ENCODE assay signal across 24 mouse cellular contexts in the genomic region with DNA sequence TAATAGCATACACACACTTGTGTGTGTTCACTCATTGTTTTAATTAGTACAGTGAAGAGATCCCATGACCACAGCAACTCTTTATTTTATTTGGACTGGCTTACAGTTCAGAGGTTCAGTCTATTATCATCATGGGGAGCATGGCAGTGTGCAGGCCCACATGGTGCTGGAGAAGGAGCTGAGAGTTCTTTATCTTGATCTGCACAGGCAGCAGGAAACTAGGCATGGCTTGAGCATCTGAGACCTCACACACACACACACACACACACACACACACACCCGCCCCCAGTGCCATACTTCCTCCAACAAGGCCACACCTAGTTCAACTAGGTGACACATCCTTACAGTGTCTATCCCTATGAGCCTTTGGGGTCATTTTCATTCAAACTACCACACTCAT. TPM values are rescaled to one million over a fixed set of nuclear protein-coding genes. Genes with fewer than 3 reads are reported as not detected.
DNase-seq lines count a peak whose midpoint lies in the region; ATAC-seq and TF ChIP-seq lines count a peak whose summit lies in the region.
"Had no signal": no experiment of that assay in that cellular context is flagged by ENCODE, and none has a peak within 500 bp of the region (broad histone marks: within the 10 kb centered on the region; RNA-seq: fewer than 3 reads in every experiment).

No protein-coding gene starts in this region.

- no peak for TF ChIP-seq EP300 in liver, postnatal 0 days (IDR thresholded peaks at IDR 0.05; ENCODE audit: low read depth)
- no peak for TF ChIP-seq EP300 in heart, adult 2 months (IDR thresholded peaks at IDR 0.05; ENCODE audit: insufficient read depth, low read depth, low read length)

- TF ChIP-seq POLR2A in heart, adult 2 months (IDR thresholded peaks at IDR 0.05; ENCODE audit: insufficient read depth, low read depth, low read length), result no peak

- 73% methylated on average over 1 of the region's 1 CpGs for WGBS in liver, embryonic 11.5 days
- 87% methylated on average over 1 of the region's 1 CpGs for WGBS in liver, postnatal 0 days (ENCODE audit: insufficient replicate concordance)
- WGBS in heart, adult 2 months, result 68% methylated on average over 1 of the region's 1 CpGs

- no peak overlapping the region for H3K27ac ChIP-seq in liver, embryonic 11.5 days (ENCODE audit: low read depth, low read length)
- no peak overlapping the region for H3K27ac ChIP-seq in liver, postnatal 0 days (ENCODE audit: low read depth)
- no peak overlapping the region for H3K27ac ChIP-seq in heart, adult 2 months
- H3K27ac ChIP-seq: embryonic facial prominence, embryonic 12.5 days; forebrain, embryonic 13.5 days; hindbrain, embryonic 14.5 days; limb, embryonic 15.5 days had no signal

- H3K4me2 ChIP-seq in liver, embryonic 11.5 days, result no peak overlapping the region
- no peak overlapping the region for H3K4me2 ChIP-seq in liver, postnatal 0 days (ENCODE audit: low read depth, low read length)
- H3K4me2 ChIP-seq: embryonic facial prominence, embryonic 12.5 days; forebrain, embryonic 13.5 days; hindbrain, embryonic 14.5 days; limb, embryonic 15.5 days had no signal

- H3K4me1 ChIP-seq in liver, embryonic 11.5 days (replicated peaks; ENCODE audit: control insufficient read depth, insufficient read depth, low read length), result no peaks in the 10 kb centered on the region
- H3K4me1 ChIP-seq in liver, postnatal 0 days (ENCODE audit: insufficient read depth), result no peaks in the 10 kb centered on the region
- H3K4me1 ChIP-seq in heart, adult 2 months (ENCODE audit: control insufficient read depth, insufficient read depth, low read length), result peaks cover 7% of the 10 kb centered on the region
- H3K4me1 ChIP-seq: embryonic facial prominence, embryonic 12.5 days; limb, embryonic 15.5 days had no signal

- peaks cover 13% of the 10 kb centered on the region; the same call in 1 of the 2 replicates for H3K36me3 ChIP-seq in liver, embryonic 11.5 days (ENCODE audit: control insufficient read depth, insufficient read depth, low read length)
- peaks cover 6% of the 10 kb centered on the region for H3K36me3 ChIP-seq in liver, postnatal 0 days (replicated peaks; ENCODE audit: insufficient read depth, low read length)
- peaks cover 6% of the 10 kb centered on the region for H3K36me3 ChIP-seq in heart, adult 2 months (ENCODE audit: control insufficient read depth, insufficient read depth, low read length)
- H3K36me3 ChIP-seq: embryonic facial prominence, embryonic 12.5 days had no signal

- H3K4me3 ChIP-seq in liver, embryonic 11.5 days (ENCODE audit: low read depth, low read length), result no peak overlapping the region
- H3K4me3 ChIP-seq in liver, postnatal 0 days (ENCODE audit: low read depth, low read length), result no peak overlapping the region
- H3K4me3 ChIP-seq in heart, adult 2 months, result no peak overlapping the region
- H3K4me3 ChIP-seq: embryonic facial prominence, embryonic 12.5 days; erythroblast, embryonic 14.5 days; forebrain, embryonic 13.5 days; limb, embryonic 15.5 days had no signal

- no peak for TF ChIP-seq CTCF in liver, postnatal 0 days (IDR thresholded peaks at IDR 0.05; ENCODE audit: low read depth)
- no peak for TF ChIP-seq CTCF in heart, adult 2 months (IDR thresholded peaks at IDR 0.05)

- peaks cover 5% of the 10 kb centered on the region for H3K79me2 ChIP-seq in heart, adult 2 months (replicated peaks; ENCODE audit: control insufficient read depth, insufficient read depth, low read length)

- peak; percentile 45 for ATAC-seq in liver, embryonic 11.5 days (replicated peaks; ENCODE audit: low FRiP score)
- no peak for ATAC-seq in liver, postnatal 0 days
- ATAC-seq in megakaryocyte progenitor cell, adult 5-6 weeks (replicated peaks; ENCODE audit: poor library complexity), result peak; percentile 31; the same call in 1 of the 2 replicates
- ATAC-seq: forebrain, embryonic 13.5 days; lung, postnatal 0 days; midbrain, embryonic 16.5 days had no signal

- no peak for DNase-seq in liver, embryonic 11.5 days (ENCODE audit: low spot score)
- no peak for DNase-seq in liver, postnatal 0 days
- DNase-seq in T-cell, adult 2 months (ENCODE audit: low spot score), result peak; percentile 19
- no peak for DNase-seq in heart, adult 2 months
- no peak for DNase-seq in embryo, embryonic 10 days (ENCODE audit: low spot score)
- no peak for DNase-seq in left cerebral cortex, postnatal 4 days
- DNase-seq: adrenal gland, adult 2 months; cerebellum, adult 8-10 months; gastrocnemius, postnatal 14 days; heart, adult 18-20 months; heart, postnatal 36 days; kidney, adult 11 months; kidney, postnatal 10 days; retina, postnatal 1 day; right cerebral cortex, postnatal 4 days; thymus, postnatal 25 days had no signal

- H3K9me3 ChIP-seq in liver, embryonic 11.5 days (ENCODE audit: control insufficient read depth, low read length), result no peaks in the 10 kb centered on the region
- H3K9me3 ChIP-seq in liver, postnatal 0 days (ENCODE audit: low read length), result no peaks in the 10 kb centered on the region
- H3K9me3 ChIP-seq: embryonic facial prominence, embryonic 12.5 days; forebrain, embryonic 13.5 days; limb, embryonic 15.5 days had no signal

- no peak overlapping the region for H3K9ac ChIP-seq in liver, embryonic 11.5 days (ENCODE audit: low read depth, low read length)
- H3K9ac ChIP-seq in liver, postnatal 0 days (replicated peaks), result no peak overlapping the region
- H3K9ac ChIP-seq in heart, adult 2 months (ENCODE audit: low read depth, low read length), result no peak overlapping the region
- H3K9ac ChIP-seq: embryonic facial prominence, embryonic 12.5 days; forebrain, embryonic 13.5 days; hindbrain, embryonic 14.5 days; limb, embryonic 15.5 days had no signal

- no peaks in the 10 kb centered on the region for H3K27me3 ChIP-seq in liver, embryonic 11.5 days (replicated peaks; ENCODE audit: control insufficient read depth, insufficient read depth, low read length)
- H3K27me3 ChIP-seq in liver, postnatal 0 days (ENCODE audit: insufficient read depth, low read length), result no peaks in the 10 kb centered on the region
- H3K27me3 ChIP-seq in heart, adult 2 months (ENCODE audit: control insufficient read depth, insufficient read depth, low read length), result no peaks in the 10 kb centered on the region
- H3K27me3 ChIP-seq: embryonic facial prominence, embryonic 12.5 days; forebrain, embryonic 13.5 days; limb, embryonic 15.5 days had no signal

- intact Hi-C loops in heart, adult 2 months (cut with DNase I), result no loop called here
- intact Hi-C loops in left cerebral cortex, postnatal 4 days (cut with DNase I), result no loop called here

RNA-seq across cellular contexts. Expression of a gene that starts 30.5 kb away (rescaled TPM):
- polyA plus RNA-seq in liver, embryonic 11.5 days (2014; fragmentation: Nextera tagmentation; extraction: Ambion mirVana), result 0.27 and 0.49 TPM in 2 replicates
- 7.8 and 8.9 TPM in 2 replicates for polyA plus RNA-seq in liver, postnatal 0 days (2015; fragmentation: Nextera tagmentation; extraction: Ambion mirVana)
- total RNA-seq in megakaryocyte progenitor cell, adult 5-6 weeks (2015), result 0.32 TPM in 1 of 2 replicates, not detected in the other
- 0.04 TPM in 1 of 2 replicates, not detected in the other for total RNA-seq in megakaryocyte progenitor cell, adult 5-6 weeks (2017)
- under 1 TPM; 0.16 to 0.23 TPM for total RNA-seq in heart, adult 2 months (2021)
- polyA plus RNA-seq in heart, adult 2 months (2012; rRNA removed), result 0.16 TPM in 1 of 2 replicates, not detected in the other
- total RNA-seq in left cerebral cortex, postnatal 4 days (2021), result under 1 TPM in 1 of 2 experiments, not detected in 1; 0.32 TPM
- total RNA-seq: gastrocnemius, postnatal 14 days; heart, adult 18-20 months had no signal
- polyA plus RNA-seq: erythroblast, embryonic 14.5 days had no signal

RNA-seq across cellular contexts. Expression of a gene that starts 41.1 kb away (rescaled TPM):
- polyA plus RNA-seq in liver, embryonic 11.5 days (2014; fragmentation: Nextera tagmentation; extraction: Ambion mirVana), result 73.2 and 80.0 TPM in 2 replicates
- polyA plus RNA-seq in liver, postnatal 0 days (2015; fragmentation: Nextera tagmentation; extraction: Ambion mirVana), result 41.6 and 46.3 TPM in 2 replicates
- total RNA-seq in megakaryocyte progenitor cell, adult 5-6 weeks (2015), result 46.0 and 48.4 TPM in 2 replicates
- total RNA-seq in megakaryocyte progenitor cell, adult 5-6 weeks (2017), result 51.4 and 59.9 TPM in 2 replicates
- 100 to 1,000 TPM; 119 to 137 TPM for total RNA-seq in heart, adult 2 months (2021)
- polyA plus RNA-seq in heart, adult 2 months (2012; rRNA removed), result 39.0 and 84.7 TPM in 2 replicates
- 10 to 100 TPM; 84.4 to 86.4 TPM for total RNA-seq in left cerebral cortex, postnatal 4 days (2021)
